Mouse (Mus musculus): Measurements from ENCODE around the gene Fbxo2.

DNA sequence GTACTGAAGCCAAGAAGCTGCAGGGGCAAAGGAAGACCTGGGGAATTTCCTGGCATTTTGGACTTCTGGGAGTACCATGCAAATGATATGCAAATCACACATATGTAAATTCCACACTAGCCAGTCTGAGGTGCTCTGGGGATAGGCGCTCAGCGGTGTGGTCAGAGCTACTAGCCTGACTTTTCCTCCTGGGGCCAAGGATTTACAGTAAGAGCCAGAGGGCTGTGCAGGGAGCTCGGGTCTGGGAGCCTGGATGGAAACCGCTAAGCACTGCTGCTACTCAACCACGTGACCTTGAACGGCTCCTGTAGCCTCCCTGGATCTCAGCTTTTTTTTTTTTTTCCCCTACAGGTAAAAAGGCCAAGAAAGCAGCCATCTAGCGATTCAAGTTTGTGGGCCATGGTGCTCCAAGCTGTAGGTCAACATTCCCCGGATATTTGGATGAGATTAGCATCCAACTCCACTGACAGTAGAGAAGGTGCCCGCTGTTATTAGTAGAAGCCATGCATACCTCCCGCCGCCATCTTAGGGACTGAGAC is 32.4 kb downstream of the Fbxo2 start:
- no peak for TF ChIP-seq CTCF (IDR thresholded peaks at IDR 0.05; ENCODE audit: insufficient read depth, low read length)
- TF ChIP-seq POLR2A (IDR thresholded peaks at IDR 0.05; ENCODE audit: borderline replicate concordance, extremely low read depth, low read depth, low read length), result no peak

Data from lung, adult 2 months (tissue).